Mouse (Mus musculus): ENCODE results near the gene Mapk1ip1l.

DNA sequence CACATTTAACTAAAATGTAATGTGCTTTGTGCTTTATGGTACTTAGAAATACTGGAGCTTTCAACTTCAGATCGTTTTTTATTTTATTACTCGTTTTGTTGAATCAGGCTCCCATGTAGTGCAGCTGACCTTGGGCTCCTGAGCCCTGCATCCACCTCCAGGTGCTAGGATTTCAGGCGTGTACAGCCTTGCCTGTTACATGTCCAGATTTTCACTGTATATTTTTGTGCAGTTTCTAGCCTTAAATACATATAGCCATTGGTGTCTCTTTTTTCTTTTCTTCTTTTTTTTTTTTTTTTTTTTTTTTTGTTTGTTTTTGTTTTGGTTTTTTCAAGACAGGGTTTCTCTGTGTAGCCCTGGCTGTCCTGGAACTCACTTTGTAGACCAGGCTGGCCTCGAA, 16.5 kb upstream of the Mapk1ip1l start:
- TF ChIP-seq CTCF (IDR thresholded peaks at IDR 0.05; ENCODE audit: low read depth, low read length) (no peak), GATA1 (IDR thresholded peaks at IDR 0.05; ENCODE audit: borderline replicate concordance, low read length) (no peak)
